Mouse (Mus musculus) adipocyte (in vitro differentiated cells): Measurements from ENCODE around the gene Disp2.

ENCODE experiments used
- DNase-seq: peaks from one replicate; pipeline ENCODE4 v3.0.0-alpha.2; 2016; ENCODE audit warnings: low spot score

The Disp2 gene

DNA sequence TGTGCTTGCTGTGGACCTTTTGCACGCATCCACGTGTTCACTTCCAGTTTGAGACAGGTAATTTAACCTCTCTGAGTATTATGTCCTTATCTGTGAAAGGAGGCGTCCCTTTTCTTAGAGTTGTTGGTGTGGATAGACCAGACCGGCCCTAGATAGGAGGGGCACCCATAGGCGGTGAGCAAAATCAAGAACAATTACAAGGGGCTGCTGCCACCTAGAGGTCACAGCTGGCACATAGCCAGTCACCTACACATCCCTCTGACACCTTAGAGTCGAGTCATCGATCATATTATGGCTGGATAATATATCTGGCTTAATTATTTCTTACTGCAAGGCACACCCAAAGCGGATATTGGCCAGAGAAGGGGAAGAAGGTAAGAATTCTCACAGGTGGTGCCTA is 19.7 kb upstream of the Disp2 start:
- DNase-seq: no peak

DNA sequence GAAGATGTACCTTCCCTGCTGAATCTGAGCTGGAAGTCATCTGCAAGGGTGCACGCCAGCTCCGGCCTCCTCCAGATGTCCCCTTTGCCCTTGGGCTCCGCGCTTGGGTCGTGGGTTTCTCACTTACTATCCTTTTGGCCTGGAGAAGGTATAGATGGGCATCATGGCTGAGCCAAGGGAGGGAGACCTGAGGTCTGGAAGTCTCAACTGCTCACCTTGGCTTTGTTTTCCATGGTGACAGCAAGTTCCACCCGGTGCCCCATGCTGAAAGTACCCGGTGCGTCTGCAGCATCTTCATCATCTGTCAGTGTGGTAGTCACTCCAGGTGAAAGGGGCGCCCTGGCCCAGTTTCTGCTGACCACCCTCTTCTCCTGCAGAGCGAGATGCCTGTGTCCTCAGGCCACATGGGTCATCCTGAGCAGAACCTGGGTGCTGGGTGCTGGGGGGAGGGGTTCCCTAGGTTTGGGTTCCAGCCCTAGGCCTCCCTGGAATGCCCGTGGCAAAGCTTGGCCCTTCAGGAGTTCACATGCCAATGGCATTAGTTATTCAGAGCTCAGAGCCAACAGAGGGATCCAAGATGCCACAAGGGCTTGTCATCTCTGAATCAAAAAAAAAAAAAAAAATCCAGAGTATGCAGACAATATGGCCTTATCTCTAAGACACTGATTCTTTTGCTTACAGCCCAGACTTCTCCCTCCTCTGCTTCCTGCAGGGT is 19.1 kb upstream of the Disp2 start:
- DNase-seq: peak; percentile 51

DNA sequence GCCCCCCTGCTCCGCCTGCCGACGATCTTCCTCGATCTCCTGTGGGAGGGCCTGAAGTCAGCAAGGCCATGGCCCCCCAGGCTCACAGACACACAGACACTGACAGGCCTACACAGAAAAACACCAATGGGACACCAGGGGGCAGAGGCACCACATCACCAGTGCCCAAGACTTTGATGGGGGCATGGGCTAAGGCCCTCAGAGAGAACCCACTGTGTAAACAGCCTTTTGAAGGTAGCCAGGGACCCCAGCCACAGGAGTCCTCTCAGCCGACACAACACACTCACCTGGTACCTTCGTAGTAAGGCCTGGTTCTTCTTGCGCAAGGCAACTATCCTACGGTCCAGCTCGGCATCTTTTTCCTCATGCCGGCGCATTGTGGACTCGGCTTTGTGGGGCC is 18.2 kb upstream of the Disp2 start:
- DNase-seq: peak; percentile 69

DNA sequence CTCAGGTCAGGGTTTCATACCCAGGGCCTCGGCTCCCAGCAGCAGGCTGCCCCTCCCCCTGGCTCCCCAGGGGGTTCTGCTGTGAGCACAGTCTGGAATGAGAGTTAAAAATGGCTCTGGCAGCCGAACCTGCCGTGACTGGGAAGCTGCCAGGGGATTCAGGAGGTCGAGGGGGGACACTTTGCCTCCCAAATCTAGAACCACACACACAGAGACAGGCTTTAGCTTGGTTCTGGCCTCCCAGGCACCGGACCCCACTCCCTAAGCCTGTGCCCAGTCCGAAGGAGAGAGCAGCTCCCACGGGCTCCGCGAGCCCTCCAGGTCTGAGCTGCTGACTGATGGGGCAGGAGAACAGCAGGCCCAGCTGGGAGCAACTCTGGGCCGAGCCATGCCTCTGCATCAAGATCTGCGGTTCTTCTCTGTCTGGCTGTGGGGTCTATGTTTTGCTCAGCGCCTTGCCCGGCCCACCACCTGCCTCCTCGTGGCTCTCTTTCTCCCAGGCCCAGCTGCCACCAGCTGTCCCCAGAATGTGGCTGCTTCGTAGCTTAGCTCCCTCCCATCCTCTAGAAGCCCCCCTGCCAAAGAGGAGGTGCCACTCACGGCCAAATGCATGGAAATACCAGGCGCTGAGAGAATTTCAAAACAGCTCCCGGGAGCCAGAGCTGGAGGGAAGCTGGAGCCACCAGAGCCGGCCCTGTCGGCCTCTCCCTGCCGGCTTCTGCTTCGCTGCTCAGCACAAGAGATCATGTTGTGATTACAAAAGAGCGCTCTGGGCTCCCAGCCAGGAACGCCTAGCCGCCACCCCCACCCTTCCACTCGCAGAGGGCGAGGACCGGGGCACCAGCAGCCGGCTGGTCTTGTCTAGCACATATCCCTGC is 17.4 kb upstream of the Disp2 start, which contains the start of gene Ccdc9b:
TSS of gene Ccdc9b (minus strand) at position 756 of the 878 bp plus-strand sequence.
- peak; percentile 95 for DNase-seq

DNA sequence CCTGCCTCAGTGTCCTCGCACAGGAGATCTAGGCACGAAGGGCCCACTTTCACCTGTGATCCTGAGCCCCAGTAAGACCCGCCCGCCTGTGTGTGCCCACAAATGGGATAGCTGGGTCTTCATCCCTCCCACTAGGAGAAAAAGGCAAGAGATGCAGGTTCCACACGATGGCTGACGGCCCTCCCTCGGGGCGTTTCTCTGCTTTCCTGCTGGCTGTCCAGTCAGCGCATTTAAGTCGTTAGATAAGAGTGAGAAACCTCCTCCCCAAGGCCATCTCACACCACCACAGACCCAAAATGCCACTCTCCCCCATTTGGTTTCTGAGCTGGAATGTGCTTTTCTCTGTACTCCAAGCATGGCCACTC is 16.8 kb upstream of the Disp2 start:
- DNase-seq: no peak

DNA sequence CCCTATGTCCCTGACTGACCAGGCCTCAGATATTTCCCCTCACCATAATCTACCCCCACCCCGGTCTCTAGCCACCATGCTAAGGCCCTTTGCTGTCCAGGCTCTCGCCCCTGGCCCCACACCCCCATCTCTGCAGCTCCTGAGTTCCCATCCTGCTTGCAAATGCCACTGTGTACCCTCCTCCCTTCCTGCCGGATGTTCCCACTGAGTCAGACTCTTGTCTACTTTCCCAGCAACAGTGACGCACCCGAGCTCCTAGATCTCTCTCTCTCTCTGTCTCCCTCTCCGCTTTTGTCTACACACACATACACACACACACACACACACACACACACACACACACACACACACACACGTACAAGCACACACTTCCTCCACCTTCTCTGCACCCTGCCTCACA is 16.1 kb upstream of the Disp2 start:
- DNase-seq: peak; percentile 44

DNA sequence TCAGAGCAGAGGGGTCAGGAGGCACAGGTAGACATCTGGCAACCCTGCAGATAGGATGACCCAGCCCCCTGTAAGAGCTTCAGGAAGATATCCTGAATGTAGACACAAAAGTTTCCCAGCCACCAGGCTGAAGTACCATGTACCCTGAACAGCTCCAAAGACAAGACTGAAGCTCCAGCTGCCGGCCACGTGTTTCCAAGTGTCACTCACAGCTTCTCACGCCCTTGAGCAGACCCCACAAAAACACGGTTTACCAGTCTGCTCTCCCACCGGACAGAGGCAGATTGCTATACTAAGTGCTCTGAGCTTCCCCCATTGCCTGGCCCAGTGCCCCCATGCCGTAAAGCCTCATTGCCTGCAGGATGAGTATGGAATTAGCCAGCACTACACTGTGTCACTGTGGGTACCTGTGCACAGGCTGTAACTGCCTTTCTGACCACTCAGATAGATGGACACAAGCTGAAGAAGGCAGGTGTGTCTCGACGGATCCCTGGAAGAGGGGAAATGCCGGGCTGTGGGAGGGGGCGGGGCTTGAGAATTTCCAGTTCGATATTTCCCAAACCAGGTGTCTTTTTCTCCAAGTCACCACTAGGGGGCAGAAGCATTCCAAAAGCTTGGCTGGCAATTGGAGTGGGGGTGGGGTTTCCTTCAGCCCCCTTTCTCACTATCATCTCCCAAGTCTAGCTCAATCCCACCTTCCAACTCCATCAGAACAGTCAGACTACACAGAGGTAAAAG is 15.3 kb upstream of the Disp2 start:
- DNase-seq: peak; percentile 81

DNA sequence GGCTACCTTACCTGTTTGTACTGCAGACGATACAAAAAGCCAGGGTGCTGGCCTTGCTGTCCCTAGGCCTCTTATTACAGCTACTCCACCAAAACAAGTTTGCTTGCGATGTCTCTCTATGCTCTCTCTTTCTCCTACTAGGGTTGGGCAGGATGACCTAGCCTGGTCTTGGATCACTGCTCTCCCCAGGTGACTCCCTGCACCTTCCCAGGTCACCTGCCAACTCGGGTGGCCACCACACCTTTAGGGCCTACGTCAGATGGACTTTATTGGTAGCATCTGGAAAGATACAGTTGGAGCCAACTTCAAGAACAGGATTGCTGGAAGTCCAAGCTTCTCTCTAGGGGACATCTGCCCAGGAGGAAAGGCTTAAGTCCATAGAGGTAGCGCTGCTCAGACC is 14.6 kb upstream of the Disp2 start:
- no peak for DNase-seq

DNA sequence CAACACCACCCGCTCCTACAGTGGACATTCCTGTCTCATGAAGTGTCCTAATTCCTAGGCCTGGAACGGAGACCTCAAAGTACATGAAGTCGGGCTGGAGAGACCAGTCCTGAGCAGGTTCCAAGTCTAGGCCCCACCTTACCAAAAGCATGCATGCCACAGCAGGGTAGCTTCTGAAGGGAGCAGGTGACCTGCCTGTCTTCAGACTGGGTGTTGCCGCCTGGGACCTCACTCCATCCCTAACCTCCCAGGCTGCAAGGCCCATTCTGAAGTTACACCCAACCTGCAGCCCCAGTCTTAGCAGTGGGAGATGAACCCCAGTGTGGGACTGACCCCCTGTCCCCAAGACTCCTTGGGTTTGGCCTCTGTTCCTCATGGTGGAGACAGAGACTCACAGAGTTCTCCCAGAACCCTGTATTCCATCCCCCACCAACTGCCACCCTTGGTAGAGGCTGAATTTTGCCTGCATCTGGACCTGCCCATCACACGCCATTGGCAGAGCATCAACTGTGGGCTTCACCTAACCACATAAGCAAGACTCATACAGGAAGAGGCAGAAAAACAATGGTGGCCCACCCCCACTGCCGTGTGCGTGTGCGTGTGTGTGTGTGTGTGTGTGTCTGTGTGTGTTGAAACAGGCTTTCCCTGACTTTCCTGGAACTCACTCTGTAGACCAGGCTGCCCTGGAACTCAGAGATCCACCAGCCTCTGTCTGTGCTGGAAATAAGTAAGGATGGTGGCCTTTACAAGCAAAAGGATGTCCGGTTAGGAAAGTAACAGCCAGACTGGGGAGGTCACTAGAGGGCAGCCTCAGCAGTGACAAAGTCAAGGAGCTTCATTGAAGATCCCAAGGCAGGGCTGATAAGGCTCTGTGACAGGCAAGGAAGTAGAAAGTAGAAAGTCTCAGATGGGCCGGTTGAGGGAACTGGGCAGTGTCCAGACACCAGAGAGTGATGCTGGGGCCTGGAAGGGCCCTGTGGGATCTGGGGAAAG is 13.2 kb upstream of the Disp2 start:
- DNase-seq: peak; percentile 73

DNA sequence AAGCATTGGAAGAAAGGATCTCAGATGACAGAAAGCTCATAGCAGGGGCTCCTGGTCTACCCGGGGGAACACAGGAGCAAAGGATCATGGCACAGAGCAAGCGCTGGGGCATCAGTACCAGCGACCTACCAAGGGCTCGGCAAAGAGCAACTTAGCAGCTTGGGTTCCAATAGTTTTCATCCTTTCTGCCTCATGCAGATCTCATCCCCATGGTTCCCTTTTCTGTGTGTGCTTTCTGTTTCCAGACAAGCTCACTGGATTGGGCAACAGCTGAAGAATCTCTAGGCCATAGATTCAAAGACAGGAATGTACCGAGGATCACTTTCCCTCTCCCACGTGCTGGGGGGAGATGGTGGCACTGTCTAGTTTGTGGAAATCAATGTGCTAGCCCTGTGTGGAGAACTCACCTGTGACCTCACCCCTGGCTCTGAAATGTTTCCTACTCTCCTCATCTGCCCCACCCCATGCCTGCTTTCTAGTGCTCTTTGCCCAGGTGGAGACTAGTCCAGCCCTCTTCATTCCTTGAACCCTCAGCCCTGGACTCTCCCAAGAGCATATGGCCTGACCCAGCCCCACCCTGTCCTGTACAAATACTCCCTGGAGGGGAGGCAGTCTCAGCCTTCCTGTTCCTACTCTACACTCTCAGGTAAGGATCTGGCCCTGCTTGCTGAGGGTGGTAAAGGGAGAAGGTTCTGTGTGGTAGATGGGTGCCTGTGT is 7.2 kb upstream of the Disp2 start, which contains the start of gene Phgr1:
TSS of gene Phgr1 (plus strand) at position 612 of the 717 bp plus-strand sequence.
- DNase-seq: peak; percentile 18

DNA sequence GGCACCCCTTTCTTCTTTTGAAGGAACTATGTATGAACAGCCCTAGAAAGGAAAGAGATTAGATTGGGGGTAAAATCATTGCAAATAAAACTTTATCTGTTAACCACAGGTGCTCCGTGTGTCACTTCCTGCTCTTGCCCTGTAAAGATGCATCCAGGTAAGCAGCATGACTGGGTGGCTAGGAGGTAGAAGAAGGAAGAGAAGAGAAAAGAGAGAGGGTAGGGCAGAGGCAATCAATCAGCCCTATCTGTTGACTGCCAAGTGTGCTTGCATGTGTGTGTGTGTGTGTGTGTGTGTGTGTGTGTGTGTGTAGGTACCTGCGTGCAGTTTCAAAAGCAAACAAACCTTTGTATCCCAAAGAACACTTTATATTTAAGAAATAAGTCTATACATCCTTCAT is 5.0 kb upstream of the Disp2 start:
- no peak for DNase-seq

DNA sequence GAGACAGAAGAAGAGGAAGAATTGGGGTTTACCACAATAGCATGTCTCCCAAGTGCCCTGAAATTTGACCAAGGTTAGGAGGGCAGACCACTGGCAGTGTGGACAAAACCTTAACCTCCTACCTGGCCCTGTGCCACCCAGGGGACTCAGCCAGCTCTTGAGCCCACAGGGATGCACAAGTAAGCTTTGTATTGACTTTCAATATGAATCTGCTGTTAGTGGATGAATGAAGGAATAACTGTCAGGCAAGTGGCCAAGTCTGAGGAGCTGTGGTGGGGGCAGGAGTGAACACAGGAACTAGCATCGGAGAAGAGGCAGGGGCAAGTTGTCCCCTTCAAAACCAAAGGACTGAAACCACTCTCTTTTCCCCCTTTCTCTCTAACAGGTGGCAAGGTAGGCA is 4.1 kb upstream of the Disp2 start:
- DNase-seq: peak; percentile 79

DNA sequence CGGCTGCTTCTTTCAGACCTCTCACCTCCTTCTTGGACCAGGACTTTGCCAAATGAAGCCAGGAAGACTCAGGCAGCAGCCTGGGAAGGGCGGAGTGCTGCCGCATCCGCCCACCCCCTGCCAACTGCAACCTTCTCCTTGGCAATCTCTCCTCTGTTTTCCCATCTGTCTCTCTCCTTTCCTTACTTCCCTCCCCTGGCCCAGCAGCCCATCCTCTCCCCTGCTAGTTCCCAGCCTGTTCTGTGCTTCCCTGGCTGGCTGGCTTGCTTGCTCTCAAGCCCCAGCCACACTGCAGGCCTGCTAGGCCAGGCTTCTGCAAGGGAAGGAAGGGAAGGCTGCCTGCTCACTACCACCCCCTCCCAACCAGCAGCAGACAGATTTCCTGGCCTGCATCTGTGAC is 3.7 kb upstream of the Disp2 start:
- DNase-seq: peak; percentile 91

DNA sequence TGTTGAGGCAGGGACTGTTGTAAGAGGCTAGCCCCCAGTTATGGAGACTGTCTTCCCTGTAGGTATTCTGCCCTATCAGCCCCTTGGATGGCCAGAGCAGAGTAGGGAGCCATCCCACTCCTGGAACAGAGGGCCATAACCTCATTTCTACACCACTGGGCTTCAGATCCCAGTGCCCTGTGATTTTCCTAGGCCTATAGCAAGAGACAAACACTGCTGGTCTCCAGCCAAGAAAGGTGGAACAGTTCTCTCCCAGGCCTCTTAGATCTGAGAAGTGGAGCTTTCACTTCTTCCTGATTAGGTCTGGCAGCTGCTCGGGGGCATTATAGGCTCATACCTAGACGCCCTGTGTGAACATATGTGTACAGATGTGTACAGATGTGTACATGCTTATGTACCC is 3.2 kb upstream of the Disp2 start:
- DNase-seq: peak; percentile 76

DNA sequence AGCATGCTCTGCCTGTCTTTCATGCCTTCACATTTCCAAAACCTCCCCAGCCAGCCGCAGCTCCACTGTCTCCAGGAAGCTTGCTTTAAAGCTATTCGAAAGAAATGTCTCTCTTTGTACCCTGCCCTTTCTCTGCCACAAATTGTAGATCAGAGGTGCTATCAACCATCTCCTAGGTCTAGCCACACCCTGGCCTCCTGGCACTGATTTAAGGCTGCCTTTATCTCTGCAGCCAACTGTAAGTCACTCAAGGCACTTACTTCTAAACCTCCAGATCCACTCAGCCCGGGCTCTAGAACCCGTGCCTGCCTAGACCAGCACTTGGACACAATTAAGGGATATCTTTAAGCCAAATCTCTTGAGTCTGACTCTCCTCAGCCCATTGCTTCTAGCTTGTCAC is 1.1 kb upstream of the Disp2 start:
- no peak for DNase-seq

DNA sequence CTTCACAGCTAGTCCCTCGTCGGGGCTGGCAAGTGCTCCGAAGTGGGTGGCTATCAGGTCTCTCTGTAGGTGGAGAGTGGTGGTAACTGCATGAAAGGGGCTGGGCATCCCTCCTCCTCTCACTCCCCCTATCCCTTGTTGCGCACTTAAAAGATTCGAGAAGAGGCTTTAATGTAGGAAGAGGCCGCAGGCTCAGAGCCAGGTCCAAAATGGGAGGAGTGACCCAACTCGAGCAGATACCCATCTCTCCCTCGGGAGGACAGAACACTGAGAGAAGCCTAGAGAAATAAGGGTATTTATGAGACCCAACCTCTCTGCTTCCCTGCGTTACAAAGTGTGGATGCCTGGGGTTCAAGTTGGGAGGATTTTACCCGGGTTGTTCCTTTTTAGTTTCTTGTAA is 454 bp upstream of the Disp2 start:
- DNase-seq: peak; percentile 31

DNA sequence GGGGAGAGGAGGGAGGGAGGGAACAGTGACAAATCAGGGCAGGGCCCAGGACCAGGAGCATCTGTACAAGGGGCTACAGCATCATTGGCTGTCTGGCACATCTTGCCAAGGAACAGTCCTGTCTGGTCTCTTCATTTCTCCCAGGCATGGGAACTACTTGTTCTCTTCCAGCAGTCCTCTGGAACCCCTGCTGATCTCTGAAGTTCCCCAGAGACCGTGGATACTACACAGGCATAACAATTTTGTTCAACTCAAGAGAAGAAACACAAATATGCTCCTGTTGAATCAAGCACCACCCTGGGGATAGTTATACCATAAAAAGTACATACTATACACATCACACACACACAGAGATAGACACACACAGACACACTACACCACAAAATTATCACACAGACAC is 1.6 kb downstream of the Disp2 start:
- peak; percentile 29 for DNase-seq

DNA sequence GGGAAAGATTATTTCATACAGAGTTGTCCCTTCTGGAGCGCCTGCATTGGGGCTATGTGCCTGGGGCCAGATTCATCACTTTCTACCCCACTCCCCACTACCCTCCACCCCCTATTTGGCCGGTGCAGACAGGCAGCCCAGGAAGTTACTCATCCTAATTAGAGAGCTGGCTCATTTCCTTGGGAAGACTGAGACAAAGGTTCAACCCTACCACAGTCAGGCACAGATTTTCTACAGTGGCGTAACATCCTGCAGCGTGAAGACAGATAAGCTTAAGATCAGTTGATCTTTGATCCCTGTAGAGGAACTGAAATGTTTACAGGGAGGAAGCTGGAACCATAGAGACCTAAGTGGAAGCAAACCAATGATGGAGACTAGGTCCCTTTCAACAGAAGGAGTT is 2.8 kb downstream of the Disp2 start:
- peak; percentile 88 for DNase-seq

DNA sequence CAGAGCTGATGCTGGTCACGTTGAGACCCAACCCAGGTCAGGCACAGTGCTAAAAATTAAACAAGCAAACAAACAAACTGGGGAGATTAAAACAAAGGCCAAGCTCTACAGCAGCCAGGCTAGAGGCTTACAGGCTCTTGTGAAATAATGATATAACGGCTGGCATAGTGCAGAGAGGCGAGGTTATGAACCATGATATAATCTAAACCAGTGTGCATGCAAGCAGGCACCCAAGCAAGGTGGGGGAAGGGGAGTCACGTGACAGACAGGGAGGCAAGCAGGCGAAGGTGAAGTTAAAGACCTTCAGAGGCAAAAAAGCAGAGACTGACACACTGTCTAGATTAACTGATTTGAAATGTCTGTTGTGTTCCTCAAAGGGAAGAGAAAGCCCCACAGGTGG is 3.6 kb downstream of the Disp2 start:
- DNase-seq: peak; percentile 90

DNA sequence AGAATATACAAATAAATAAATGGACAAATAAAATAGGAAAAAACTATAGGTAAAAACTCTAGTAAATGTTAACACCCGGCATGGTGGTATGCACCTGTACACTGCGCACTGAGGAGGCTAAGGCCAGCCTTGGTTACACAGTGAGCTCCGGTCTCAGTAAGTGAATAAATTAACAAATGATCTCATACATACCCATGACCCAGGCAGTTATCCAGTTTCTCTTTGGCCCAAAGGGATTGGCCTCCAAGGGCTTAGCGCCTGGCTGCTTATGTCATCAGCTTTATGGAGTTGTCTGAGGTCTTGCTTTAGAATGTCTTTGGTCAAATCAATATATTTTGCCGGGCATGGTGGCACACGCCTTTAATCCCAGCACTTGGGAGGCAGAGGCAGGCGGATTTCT is 4.1 kb downstream of the Disp2 start:
- peak; percentile 74 for DNase-seq

DNA sequence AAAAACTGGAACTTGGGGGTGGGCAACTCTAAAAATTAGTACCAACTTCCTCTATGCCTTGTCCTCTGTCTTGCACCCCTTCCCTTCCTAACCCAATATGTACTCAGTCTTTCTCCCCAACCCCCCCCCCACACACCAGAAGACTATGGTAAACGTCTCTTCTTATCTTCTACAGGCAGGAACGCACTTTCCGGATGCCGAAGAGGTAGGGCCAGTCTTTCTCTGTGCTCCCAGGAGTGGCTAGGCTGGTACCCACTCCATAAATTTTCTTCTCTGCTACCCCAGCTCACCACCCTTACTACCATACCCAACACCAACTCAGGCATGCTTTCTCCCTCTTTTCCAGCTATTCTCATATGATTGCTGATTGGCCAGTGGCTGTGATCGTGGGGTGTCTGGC is 7.0 kb downstream of the Disp2 start:
- DNase-seq: no peak
